Mouse (Mus musculus) spleen, adult 2 months (tissue): ENCODE measurements around the gene Pfdn4.

Experiments used
- CTCF ChIP-seq: fragments of 200-500 bp; IDR thresholded peaks from 2 replicates; pipeline ENCODE4 v1.5.1; 2011; ENCODE audit warnings: mild to moderate bottlenecking, inconsistent platforms; ENCODE audit not compliant: insufficient read depth, insufficient read length, insufficient replicate concordance; ENCODE audit errors: extremely low read depth
- POLR2A ChIP-seq: fragments of 200-500 bp; IDR thresholded peaks from 2 replicates; pipeline ENCODE4 v1.6.1; 2011; ENCODE audit warnings: low read depth, low read length, inconsistent platforms

GRCm38 (mm10) chr2:170563956-170564855 lies 68.0 kb downstream of the Pfdn4 start:
- no peak for TF ChIP-seq CTCF
- TF ChIP-seq POLR2A: no peak
